10 mouse cellular contexts compared by ENCODE assay signal in genomic region chr5:32349718-32350117, GRCm38 (mm10).
DNase-seq lines count a peak whose midpoint lies in the region; ATAC-seq and TF ChIP-seq lines count a peak whose summit lies in the region.
"Had no signal": no experiment of that assay in that cellular context is flagged by ENCODE, and none has a peak within 500 bp of the region (broad histone marks: within the 10 kb centered on the region; RNA-seq: fewer than 3 reads in every experiment).

No protein-coding gene starts in this region.

- H3K27ac ChIP-seq in testis, adult 2 months (ENCODE audit: control insufficient read depth, insufficient read depth, low read depth, low read length), result 0 out of 2 replicates have a peak overlapping the region, but pooled peaks have one; percentile 58
- peak overlapping the region; percentile 71 for H3K27ac ChIP-seq in intestine, embryonic 14.5 days (ENCODE audit: low read depth)
- peak overlapping the region; percentile 79 for H3K27ac ChIP-seq in lung, postnatal 0 days (ENCODE audit: low read length)
- H3K27ac ChIP-seq in hindbrain, embryonic 10.5 days, result no peak overlapping the region

- peaks cover 2% of the 10 kb centered on the region; the same call in 1 of the 2 replicates for H3K4me1 ChIP-seq in testis, adult 2 months (ENCODE audit: control insufficient read depth, insufficient read depth, low read length)
- peaks cover 30% of the 10 kb centered on the region for H3K4me1 ChIP-seq in intestine, embryonic 14.5 days (replicated peaks; ENCODE audit: control insufficient read depth, insufficient read depth, low read length)
- H3K4me1 ChIP-seq in lung, postnatal 0 days (ENCODE audit: insufficient read depth, low read depth, low read length), result peaks cover 39% of the 10 kb centered on the region
- H3K4me1 ChIP-seq in hindbrain, embryonic 10.5 days (replicated peaks), result peaks cover 10% of the 10 kb centered on the region

- no peaks in the 10 kb centered on the region for H3K27me3 ChIP-seq in testis, adult 2 months (ENCODE audit: control insufficient read depth, insufficient read depth, low read length)
- no peaks in the 10 kb centered on the region for H3K27me3 ChIP-seq in intestine, embryonic 14.5 days (replicated peaks; ENCODE audit: control insufficient read depth, insufficient read depth, low read length)
- no peaks in the 10 kb centered on the region for H3K27me3 ChIP-seq in lung, postnatal 0 days (replicated peaks; ENCODE audit: insufficient read depth, low read length)
- 0 out of 2 replicates have a peak, but pooled peaks cover 3% of the 10 kb centered on the region for H3K27me3 ChIP-seq in hindbrain, embryonic 10.5 days (ENCODE audit: insufficient read depth, poor library complexity, severe bottlenecking)

- no peak for TF ChIP-seq POLR2A in testis, adult 2 months (IDR thresholded peaks at IDR 0.05; ENCODE audit: control insufficient read depth, low read depth, low read length)

- no peaks in the 10 kb centered on the region for H3K36me3 ChIP-seq in testis, adult 2 months (ENCODE audit: control insufficient read depth, insufficient read depth, low read length)
- no peaks in the 10 kb centered on the region for H3K36me3 ChIP-seq in intestine, embryonic 14.5 days (ENCODE audit: control insufficient read depth, insufficient read depth, low read length)
- H3K36me3 ChIP-seq in lung, postnatal 0 days (ENCODE audit: insufficient read depth, low read length), result no peaks in the 10 kb centered on the region
- H3K36me3 ChIP-seq in hindbrain, embryonic 10.5 days, result no peaks in the 10 kb centered on the region

- no peaks in the 10 kb centered on the region for H3K9me3 ChIP-seq in intestine, embryonic 14.5 days (ENCODE audit: control insufficient read depth, low read length)
- H3K9me3 ChIP-seq in lung, postnatal 0 days (ENCODE audit: low read length), result no peaks in the 10 kb centered on the region
- no peaks in the 10 kb centered on the region for H3K9me3 ChIP-seq in hindbrain, embryonic 10.5 days

- no peak overlapping the region for H3K4me3 ChIP-seq in testis, adult 2 months (ENCODE audit: control insufficient read depth, low read depth, low read length)
- no peak overlapping the region for H3K4me3 ChIP-seq in intestine, embryonic 14.5 days (ENCODE audit: low read depth, low read length)
- no peak overlapping the region for H3K4me3 ChIP-seq in lung, postnatal 0 days (ENCODE audit: low read depth, low read length)
- no peak overlapping the region for H3K4me3 ChIP-seq in hindbrain, embryonic 10.5 days

- H3K4me2 ChIP-seq in intestine, embryonic 14.5 days (ENCODE audit: low read length), result no peak overlapping the region
- H3K4me2 ChIP-seq in lung, postnatal 0 days (replicated peaks; ENCODE audit: low read depth, low read length), result no peak overlapping the region

- ATAC-seq in intestine, embryonic 14.5 days (replicated peaks; ENCODE audit: low FRiP score, low TSS enrichment, low read depth), result 0 out of 2 replicates have a peak, but pooled peaks have one; percentile 17
- peak; percentile 14; the same call in 1 of the 2 replicates for ATAC-seq in lung, postnatal 0 days
- ATAC-seq: hindbrain, embryonic 16.5 days; liver, postnatal 0 days had no signal

- 27% methylated on average over 3 of the region's 3 CpGs for WGBS in intestine, embryonic 14.5 days
- 29% methylated on average over 3 of the region's 3 CpGs for WGBS in lung, postnatal 0 days
- 75% methylated on average over 3 of the region's 3 CpGs for WGBS in hindbrain, embryonic 10.5 days

- DNase-seq in testis, postnatal 10 days (ENCODE audit: low spot score), result no peak
- peak; percentile 54 for DNase-seq in intestine, embryonic 14.5 days (ENCODE audit: low spot score)
- DNase-seq in lung, postnatal 0 days (ENCODE audit: low spot score), result peak; percentile 89
- DNase-seq in hindbrain, embryonic 10.5 days (ENCODE audit: low spot score), result no peak
- no peak for DNase-seq in layer of hippocampus, postnatal 14 days (ENCODE audit: low spot score in 2 of 2)
- no peak for DNase-seq in layer of hippocampus, adult 11-12 months (ENCODE audit: low spot score)
- DNase-seq in cerebellum, adult 9-10 months, result no peak
- DNase-seq: liver, postnatal 0 days had no signal

- peak; percentile 29; the same call in 1 of the 2 replicates for TF ChIP-seq EP300 in lung, postnatal 0 days (IDR thresholded peaks at IDR 0.05)

- no peak overlapping the region for H3K9ac ChIP-seq in intestine, embryonic 14.5 days (ENCODE audit: low read length)
- no peak overlapping the region for H3K9ac ChIP-seq in lung, postnatal 0 days (replicated peaks; ENCODE audit: low read depth)
- H3K9ac ChIP-seq: liver, postnatal 0 days had no signal

- no peak for TF ChIP-seq CTCF in testis, adult 2 months (IDR thresholded peaks at IDR 0.05; ENCODE audit: control insufficient read depth, insufficient read depth, insufficient replicate concordance, low read depth, low read length)
- TF ChIP-seq CTCF in lung, postnatal 0 days (IDR thresholded peaks at IDR 0.05), result no peak

Comparison
In these comparisons a context has a peak if more than half of its experiments do, and no peak if none do; other contexts are left out.
1. DNase-seq: peak in intestine, embryonic 14.5 days (single experiment) and lung, postnatal 0 days (single experiment); none in testis, postnatal 10 days (single experiment), hindbrain, embryonic 10.5 days (single experiment), layer of hippocampus, postnatal 14 days (0 of 2), layer of hippocampus, adult 11-12 months (single experiment) and cerebellum, adult 9-10 months (single experiment).